Mouse (Mus musculus) embryonic stem cell, embryonic (primary cell): ENCODE data around the gene Rassf7.

ENCODE experiments used
- CTCF ChIA-PET, 4 experiments: fragments of 300-600 bp in 2 of 4; fragments of 350-600 bp in 2 of 4; sonication (Branson Sonifier 250); formaldehyde crosslinking; loops; one replicate each; lab custom pipeline; 2022; ENCODE audit warnings: inconsistent platforms in 2 of 4; lab: Charles Lee
- POLR2A ChIA-PET, 4 experiments: fragments of 300-600 bp in 2 of 4; fragments of 350-600 bp in 2 of 4; sonication (Branson Sonifier 250); formaldehyde crosslinking; loops; one replicate each; lab custom pipeline; 2022; ENCODE audit warnings: antibody characterized with exemption in 4 of 4, inconsistent platforms in 1 of 4; lab: Charles Lee

The Rassf7 gene

GRCm38 (mm10) chr7:141227796-141228195 lies 12.1 kb downstream of the Rassf7 start:
- POLR2A ChIA-PET, result interaction anchor here in 3 of 4 experiments (0.5 to 11.4 kb wide), 25 partner anchors 9 to 232 kb away, joined by 3 to 158 read pairs (median 4); partner anchors contain the start of genes Rassf7 (in 3 of the 3), Hras (in 1 of the 3), Lmntd2 (in 1 of the 3) and Lrrc56 (in 1 of the 3)

GRCm38 (mm10) chr7:141228279-141229067 lies 12.8 kb downstream of the Rassf7 start, which contains the start of gene Phrf1:
Gene Phrf1, plus strand, starts transcription at chr7:141228784.
- POLR2A ChIA-PET, result interaction anchor here (0.5 to 11.4 kb wide), 40 partner anchors 9 to 231 kb away, joined by 3 to 158 read pairs (median 4); partner anchors contain the start of genes Rassf7 (in 4 of the 4), Eps8l2 (in 2 of the 4), Hras (in 2 of the 4) and Lrrc56 (in 2 of the 4)
- CTCF ChIA-PET, result interaction anchor here (0.6 to 2.2 kb wide), 21 partner anchors 9 to 433 kb away, joined by 3 to 15 read pairs (median 3); partner anchors contain the start of genes Rassf7 (in 2 of the 4), Eps8l2 (in 1 of the 4), Hras (in 1 of the 4) and Lrrc56 (in 1 of the 4)

More at GRCm38 (mm10) chr7:141227796-141228195, 12.1 kb downstream of the Rassf7 start:
- CTCF ChIA-PET, result interaction anchor here (0.6 to 2.2 kb wide), 21 partner anchors 9 to 433 kb away, joined by 3 to 15 read pairs (median 4); partner anchors contain the start of genes Rassf7 (in 2 of the 4), Eps8l2 (in 1 of the 4), Hras (in 1 of the 4) and Lrrc56 (in 1 of the 4)

GRCm38 (mm10) chr7:141229702-141230101 lies 14.0 kb downstream of the Rassf7 start:
- CTCF ChIA-PET, result interaction anchor here in 1 of 4 experiments (1.5 to 2.2 kb wide), 2 partner anchors 36 to 178 kb away, joined by 3 to 9 read pairs; partner anchors contain the start of genes Hras and Lrrc56

GRCm38 (mm10) chr7:141230570-141230969 lies 14.9 kb downstream of the Rassf7 start:
- ChIA-PET CTCF (interaction anchor here in 2 of 4 experiments (0.6 to 1.0 kb wide), 3 partner anchors 9 to 346 kb away, joined by 3 to 5 read pairs (median 4); no protein-coding TSS in a partner anchor), POLR2A (interaction anchor here in 3 of 4 experiments (1.1 to 11.4 kb wide), 12 partner anchors 8 to 126 kb away, joined by 3 to 158 read pairs (median 6); partner anchors contain the start of genes Lmntd2 (in 2 of the 3) and Rassf7 (in 2 of the 3))

More at GRCm38 (mm10) chr7:141229702-141230101, 14.0 kb downstream of the Rassf7 start:
- POLR2A ChIA-PET, result interaction anchor here (0.6 to 11.4 kb wide), 28 partner anchors 7 to 217 kb away, joined by 3 to 158 read pairs (median 4); partner anchors contain the start of genes Rassf7 (in 4 of the 4), Deaf1 (in 2 of the 4), Eps8l2 (in 2 of the 4) and Hras (in 2 of the 4)

GRCm38 (mm10) chr7:141231111-141231510 lies 15.5 kb downstream of the Rassf7 start:
- POLR2A ChIA-PET, result interaction anchor here in 3 of 4 experiments (0.6 to 11.4 kb wide), 17 partner anchors 8 to 277 kb away, joined by 3 to 158 read pairs (median 4); partner anchors contain the start of genes Hras (in 2 of the 3), Lmntd2 (in 2 of the 3), Lrrc56 (in 2 of the 3) and Rassf7 (in 2 of the 3)
- CTCF ChIA-PET, result interaction anchor here in 3 of 4 experiments (0.6 to 1.0 kb wide), 5 partner anchors 10 to 345 kb away, joined by 3 to 5 read pairs (median 3); no protein-coding TSS in a partner anchor

GRCm38 (mm10) chr7:141231551-141231950 lies 15.9 kb downstream of the Rassf7 start:
- POLR2A ChIA-PET, result interaction anchor here in 3 of 4 experiments (0.6 to 11.4 kb wide), 20 partner anchors 9 to 277 kb away, joined by 3 to 158 read pairs (median 4); partner anchors contain the start of genes Hras (in 2 of the 3), Lmntd2 (in 2 of the 3), Lrrc56 (in 2 of the 3) and Rassf7 (in 2 of the 3)
- CTCF ChIA-PET, result interaction anchor here (0.6 to 1.2 kb wide), 6 partner anchors 10 to 345 kb away, joined by 3 to 5 read pairs (median 3); partner anchors contain the start of gene Rassf7 (in 1 of the 4)

GRCm38 (mm10) chr7:141250486-141250885 lies 34.8 kb downstream of the Rassf7 start:
- ChIA-PET CTCF (interaction anchor here in 1 of 4 experiments (0.5 kb wide), 1 partner anchor 28 kb away, joined by 3 read pairs; the partner anchor contains the start of gene Sct), POLR2A (interaction anchor here in 2 of 4 experiments (0.7 to 2.9 kb wide), 12 partner anchors 13 to 180 kb away, joined by 3 to 9 read pairs (median 3); partner anchors contain the start of gene Taldo1 (in 1 of the 2))

- CTCF ChIA-PET, result interaction anchor here in 1 of 4 experiments (0.6 kb wide), 2 partner anchors 101 to 131 kb away, joined by 3 to 4 read pairs; no protein-coding TSS in a partner anchor
- POLR2A ChIA-PET, result interaction anchor here in 2 of 4 experiments (0.7 to 5.7 kb wide), 10 partner anchors 9 to 72 kb away, joined by 3 to 40 read pairs (median 5); partner anchors contain the start of genes Deaf1 (in 1 of the 2), Rassf7 (in 1 of the 2) and Tmem80 (in 1 of the 2)
Measured at GRCm38 (mm10) chr7:141256159-141256558, 40.5 kb downstream of the Rassf7 start.

- ChIA-PET CTCF (no interaction called here), POLR2A (interaction anchor here in 3 of 4 experiments (0.7 to 1.3 kb wide), 5 partner anchors 8 to 46 kb away, joined by 3 to 4 read pairs (median 3); partner anchors contain the start of genes Rassf7 (in 1 of the 3) and Sct (in 1 of the 3))
Measured at GRCm38 (mm10) chr7:141261480-141261879, 45.8 kb downstream of the Rassf7 start.

- POLR2A ChIA-PET, result interaction anchor here in 3 of 4 experiments (0.7 to 2.2 kb wide), 22 partner anchors 9 to 142 kb away, joined by 3 to 10 read pairs (median 4); partner anchors contain the start of genes Deaf1 (in 1 of the 3), Rassf7 (in 1 of the 3) and Tmem80 (in 1 of the 3)
Measured at GRCm38 (mm10) chr7:141263640-141264039, 48.0 kb downstream of the Rassf7 start.

GRCm38 (mm10) chr7:141264041-141264700 lies 48.5 kb downstream of the Rassf7 start:
- ChIA-PET POLR2A (interaction anchor here (0.7 to 2.2 kb wide), 24 partner anchors 9 to 179 kb away, joined by 3 to 11 read pairs (median 4); partner anchors contain the start of genes Deaf1 (in 1 of the 4), Rassf7 (in 1 of the 4) and Tmem80 (in 1 of the 4)), CTCF (interaction anchor here in 3 of 4 experiments (0.6 to 1.4 kb wide), 10 partner anchors 11 to 422 kb away, joined by 3 to 5 read pairs (median 4); partner anchors contain the start of gene Sct (in 2 of the 3))

More at GRCm38 (mm10) chr7:141263640-141264039, 48.0 kb downstream of the Rassf7 start:
- CTCF ChIA-PET, result interaction anchor here (0.5 to 1.4 kb wide), 13 partner anchors 10 to 422 kb away, joined by 3 to 5 read pairs (median 3); partner anchors contain the start of gene Sct (in 2 of the 4)

- ChIA-PET CTCF (interaction anchor here in 3 of 4 experiments (1.1 to 1.4 kb wide), 5 partner anchors 11 to 204 kb away, joined by 3 to 5 read pairs (median 4); no protein-coding TSS in a partner anchor), POLR2A (interaction anchor here in 2 of 4 experiments (0.7 to 2.2 kb wide), 10 partner anchors 10 to 178 kb away, joined by 3 to 11 read pairs (median 4); partner anchors contain the start of genes Deaf1 (in 1 of the 2), Eps8l2 (in 1 of the 2) and Tmem80 (in 1 of the 2))
Measured at GRCm38 (mm10) chr7:141264761-141265410, 49.2 kb downstream of the Rassf7 start.

- CTCF ChIA-PET, result interaction anchor here in 1 of 4 experiments (0.6 kb wide), 1 partner anchor 11 kb away, joined by 5 read pairs; the partner anchor contains the start of gene Cdhr5
- POLR2A ChIA-PET, result interaction anchor here in 2 of 4 experiments (0.8 to 1.3 kb wide), 5 partner anchors 29 to 73 kb away, joined by 3 to 4 read pairs (median 3); partner anchors contain the start of genes Eps8l2 (in 1 of the 2) and Rassf7 (in 1 of the 2)
Measured at GRCm38 (mm10) chr7:141265411-141265738, 49.7 kb downstream of the Rassf7 start.

GRCm38 (mm10) chr7:141265739-141266561 lies 50.3 kb downstream of the Rassf7 start, which contains the start of gene Irf7:
Gene Irf7, minus strand, starts transcription at chr7:141266481.
- ChIA-PET CTCF (interaction anchor here in 3 of 4 experiments (0.6 to 1.2 kb wide), 4 partner anchors 11 to 90 kb away, joined by 3 to 5 read pairs (median 3); partner anchors contain the start of genes Sct (in 2 of the 3) and Cdhr5 (in 1 of the 3)), POLR2A (interaction anchor here in 2 of 4 experiments (0.6 to 1.5 kb wide), 8 partner anchors 11 to 72 kb away, joined by 3 to 4 read pairs (median 3); partner anchors contain the start of genes Eps8l2 (in 1 of the 2), Rassf7 (in 1 of the 2) and Sct (in 1 of the 2))
